In the genomic region with DNA sequence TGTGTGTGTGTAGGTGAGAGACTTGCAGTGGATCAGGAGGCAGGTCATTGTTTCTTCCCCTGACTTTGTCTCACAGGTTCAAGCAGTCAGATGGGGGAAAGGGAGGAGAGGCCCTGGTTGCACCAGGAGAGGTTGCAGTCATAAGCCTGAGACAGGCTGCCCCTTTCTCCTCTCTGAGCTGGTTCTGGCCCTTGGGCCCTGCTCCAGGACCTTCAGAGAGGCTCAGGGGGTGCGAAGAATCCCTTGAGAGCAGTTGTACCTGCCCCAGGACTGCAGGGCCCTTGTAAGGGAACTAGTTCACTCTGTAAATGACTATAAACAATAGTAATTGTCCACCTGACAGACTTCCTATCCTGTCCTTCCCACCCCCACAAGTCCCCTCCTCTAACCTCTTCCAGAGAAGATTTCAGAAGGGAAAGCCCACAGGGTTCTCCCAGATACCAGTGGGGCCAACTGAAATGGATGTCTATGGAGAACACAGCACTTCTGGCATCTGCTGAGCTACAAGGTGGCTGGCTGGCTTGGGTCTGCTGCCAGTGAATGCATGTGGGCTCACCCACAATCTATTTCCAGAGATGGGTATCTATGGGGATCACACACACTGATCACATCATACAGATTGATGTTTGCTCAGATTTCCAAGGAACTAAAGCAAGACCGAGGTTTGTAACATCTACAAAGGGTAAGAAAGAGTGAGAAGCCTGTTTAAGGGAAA, we compare ENCODE assay signal across 17 mouse cellular contexts. TPM values are rescaled to one million over a fixed set of nuclear protein-coding genes. Genes with fewer than 3 reads are reported as not detected.
A peak's percentile ranks its signal among the peaks of the same experiment; 100 is the strongest.
DNase-seq lines count a peak whose midpoint lies in the region; ATAC-seq and TF ChIP-seq lines count a peak whose summit lies in the region.
"Had no signal": no experiment of that assay in that cellular context is flagged by ENCODE, and none has a peak within 500 bp of the region (broad histone marks: within the 10 kb centered on the region; RNA-seq: fewer than 3 reads in every experiment).

No protein-coding gene starts in this region.

- 40% methylated on average over 2 of the region's 2 CpGs for WGBS in limb, embryonic 14.5 days

- H3K36me3 ChIP-seq in limb, embryonic 14.5 days (ENCODE audit: control insufficient read depth, insufficient read depth, low read length): no peaks in the 10 kb centered on the region

- TF ChIP-seq POLR2A in limb, embryonic 14.5 days (IDR thresholded peaks at IDR 0.05; ENCODE audit: borderline replicate concordance, extremely low read depth, insufficient read depth, insufficient read length): no peak

- H3K4me1 ChIP-seq in limb, embryonic 14.5 days (ENCODE audit: control insufficient read depth, insufficient read depth, low read length): 0 out of 2 replicates have a peak, but pooled peaks cover 3% of the 10 kb centered on the region

- peak overlapping the region; percentile 73 for H3K4me3 ChIP-seq in layer of hippocampus, adult 2 months
- H3K4me3 ChIP-seq in limb, embryonic 14.5 days (replicated peaks; ENCODE audit: low read length): 0 out of 2 replicates have a peak overlapping the region, but pooled peaks have one; percentile 49
- H3K4me3 ChIP-seq: myocyte had no signal

- peaks cover 76% of the 10 kb centered on the region for H3K27me3 ChIP-seq in limb, embryonic 14.5 days (ENCODE audit: control insufficient read depth, insufficient read depth, low read length)

- H3K4me2 ChIP-seq in limb, embryonic 14.5 days (replicated peaks; ENCODE audit: low read depth, low read length, severe bottlenecking): no peak overlapping the region

- no peaks in the 10 kb centered on the region for H3K9me3 ChIP-seq in limb, embryonic 14.5 days (ENCODE audit: control insufficient read depth, low read length)
- H3K9me3 ChIP-seq: forebrain, embryonic 13.5 days had no signal

- H3K27ac ChIP-seq in layer of hippocampus, adult 2 months: peak overlapping the region; percentile 98
- no peak overlapping the region for H3K27ac ChIP-seq in limb, embryonic 14.5 days (replicated peaks; ENCODE audit: low read depth, low read length)
- H3K27ac ChIP-seq: forebrain, embryonic 13.5 days; liver, embryonic 14.5 days had no signal

- peak; percentile 71 for DNase-seq in heart, adult 11 months
- DNase-seq in heart, postnatal 25 days (ENCODE audit: low spot score): no peak
- no peak for DNase-seq in layer of hippocampus, adult 2 months (ENCODE audit: low spot score in 2 of 2)
- no peak for DNase-seq in layer of hippocampus, adult 9-10 months (ENCODE audit: low spot score)
- peak; percentile 54 for DNase-seq in brain, adult 2 months (ENCODE audit: low read depth, low spot score)
- DNase-seq in limb, embryonic 14.5 days (ENCODE audit: low spot score): no peak
- no peak for DNase-seq in natural killer cell, adult 2 months (ENCODE audit: low spot score in 2 of 2)
- DNase-seq: cerebellum, adult 2 months; gastrocnemius, postnatal 10 days; kidney, adult 8-10 months; layer of hippocampus, postnatal 36 days; spleen, adult 18-20 months; thymus, postnatal 36 days had no signal

- ATAC-seq in limb, embryonic 14.5 days (ENCODE audit: low FRiP score, low read depth): no peak

- TF ChIP-seq CTCF in layer of hippocampus, adult 2 months (conservative IDR thresholded peaks at IDR 0.05): no peak

- intact Hi-C loops in heart, postnatal 25 days (cut with DNase I): loop anchor here (5.0 kb wide), 2 partner anchors 252 to 392 kb away; a partner anchor contains a TSS

- H3K9ac ChIP-seq in limb, embryonic 14.5 days (ENCODE audit: low read depth, low read length, severe bottlenecking): no peak overlapping the region
- H3K9ac ChIP-seq: forebrain, embryonic 13.5 days; liver, embryonic 14.5 days had no signal

RNA-seq across cellular contexts. Expression of a gene that starts 1.7 kb away (rescaled TPM):
- total RNA-seq in heart, postnatal 25 days (2021): 1 to 10 TPM; 4.2 to 5.2 TPM
- 10 to 100 TPM; 89.5 to 98.6 TPM for total RNA-seq in layer of hippocampus, adult 2 months (2021)
- 1.0 and 2.3 TPM in 2 replicates for polyA plus RNA-seq in limb, embryonic 14.5 days (2012; rRNA removed)
- 0.63 and 0.94 TPM in 2 replicates for polyA plus RNA-seq in limb, embryonic 14.5 days (2014; fragmentation: Nextera tagmentation; extraction: Ambion mirVana)
- total RNA-seq: hematopoietic stem cell, adult 5-6 weeks had no signal
- polyA plus RNA-seq: forebrain, embryonic 13.5 days had no signal

Comparison
In these comparisons a context has a peak if more than half of its experiments do, and no peak if none do; other contexts are left out.
1. DNase-seq: peak in heart, adult 11 months (single experiment) and brain, adult 2 months (single experiment); none in heart, postnatal 25 days (single experiment), layer of hippocampus, adult 2 months (0 of 2), layer of hippocampus, adult 9-10 months (single experiment), limb, embryonic 14.5 days (single experiment) and natural killer cell, adult 2 months (0 of 2).
2. RNA of a gene that starts 1.7 kb away (total RNA-seq): 89.5 to 98.6 TPM in layer of hippocampus, adult 2 months; 4.2 to 5.2 TPM in heart, postnatal 25 days; every median in the first group is over 10 times any median in the second.